Mouse (Mus musculus): ENCODE results near the gene Exoc3l4. TPM values are rescaled to one million over a fixed set of nuclear protein-coding genes. Genes with fewer than 3 reads are reported as not detected.

Exoc3l4 gene
- 13.6 TPM for polyA plus RNA-seq (2014; fragmentation: Illumina TruSeq; extraction: RNeasy Lipid Tissue Mini Kit (QIAGEN cat#74804); ENCODE audit: low read depth, low replicate concordance)

GRCm38 (mm10) chr12:111416921-111417779 is at the start of gene Exoc3l4:
TSS of gene Exoc3l4 (plus strand) at chr12:111417017.

GRCm38 (mm10) chr12:111377376-111377973 is 39.3 kb upstream of the Exoc3l4 start, which contains the start of gene Cdc42bpb:
TSS of gene Cdc42bpb (minus strand) at chr12:111377718.

GRCm38 (mm10) chr12:111406622-111407021 is 10.2 kb upstream of the Exoc3l4 start, which contains the start of gene Lbhd2:
TSS of gene Lbhd2 (plus strand) at chr12:111406809.

GRCm38 (mm10) chr12:111442309-111443010 is 25.6 kb downstream of the Exoc3l4 start, which contains the start of gene Tnfaip2:
TSS of gene Tnfaip2 (plus strand) at chr12:111442469.

Other genes starting within 250 kb of the Exoc3l4 start
- not detected for gene 4930595D18Rik, start 232.5 kb upstream of the Exoc3l4 start, polyA plus RNA-seq (2014; fragmentation: Illumina TruSeq; extraction: RNeasy Lipid Tissue Mini Kit (QIAGEN cat#74804); ENCODE audit: low read depth, low replicate concordance)
- 0.31 TPM for gene Amn, start 145.9 kb upstream of the Exoc3l4 start, polyA plus RNA-seq (2014; fragmentation: Illumina TruSeq; extraction: RNeasy Lipid Tissue Mini Kit (QIAGEN cat#74804); ENCODE audit: low read depth, low replicate concordance)
- 65.8 TPM for gene Cdc42bpb, start 39.3 kb upstream of the Exoc3l4 start, polyA plus RNA-seq (2014; fragmentation: Illumina TruSeq; extraction: RNeasy Lipid Tissue Mini Kit (QIAGEN cat#74804); ENCODE audit: low read depth, low replicate concordance)
- not detected for gene Lbhd2, start 10.2 kb upstream of the Exoc3l4 start, polyA plus RNA-seq (2014; fragmentation: Illumina TruSeq; extraction: RNeasy Lipid Tissue Mini Kit (QIAGEN cat#74804); ENCODE audit: low read depth, low replicate concordance)
- 16.3 TPM for gene Tnfaip2, start 25.5 kb downstream of the Exoc3l4 start, polyA plus RNA-seq (2014; fragmentation: Illumina TruSeq; extraction: RNeasy Lipid Tissue Mini Kit (QIAGEN cat#74804); ENCODE audit: low read depth, low replicate concordance)
- 28.3 TPM for gene Gm266, start 68.8 kb downstream of the Exoc3l4 start, polyA plus RNA-seq (2014; fragmentation: Illumina TruSeq; extraction: RNeasy Lipid Tissue Mini Kit (QIAGEN cat#74804); ENCODE audit: low read depth, low replicate concordance)
- gene Eif5, start 121.0 kb downstream of the Exoc3l4 start, polyA plus RNA-seq (2014; fragmentation: Illumina TruSeq; extraction: RNeasy Lipid Tissue Mini Kit (QIAGEN cat#74804); ENCODE audit: low read depth, low replicate concordance): 177 TPM
- 37.2 TPM for gene Mark3, start 157.5 kb downstream of the Exoc3l4 start, polyA plus RNA-seq (2014; fragmentation: Illumina TruSeq; extraction: RNeasy Lipid Tissue Mini Kit (QIAGEN cat#74804); ENCODE audit: low read depth, low replicate concordance)